Mouse (Mus musculus) heart, postnatal 25 days (tissue): ENCODE data around the gene Slc12a7. TPM values are rescaled to one million over a fixed set of nuclear protein-coding genes. Genes with fewer than 3 reads are reported as not detected.
"Not testable (repeated sequence)": the region's sequence is repeated elsewhere in the genome, so short reads cannot be mapped to it uniquely, and the experiment has no call there.

Experiments used
- DNase-seq: peaks from one replicate; pipeline ENCODE4 v3.0.0; 2022; ENCODE audit warnings: low spot score
- intact Hi-C: fragments of 180-260 bp; cut with DNase I; formaldehyde crosslinking; loops from one replicate; pipeline ENCODE4 v1.15.1; 2025
- total RNA-seq, 2 experiments: library from RNA; stranded (reverse); gene quantifications; 2 replicates each; pipeline ENCODE4 v1.2.3; 2021

Gene Slc12a7
- total RNA-seq, 2 experiments from 2014 or later = 162 to 182 TPM

DNA sequence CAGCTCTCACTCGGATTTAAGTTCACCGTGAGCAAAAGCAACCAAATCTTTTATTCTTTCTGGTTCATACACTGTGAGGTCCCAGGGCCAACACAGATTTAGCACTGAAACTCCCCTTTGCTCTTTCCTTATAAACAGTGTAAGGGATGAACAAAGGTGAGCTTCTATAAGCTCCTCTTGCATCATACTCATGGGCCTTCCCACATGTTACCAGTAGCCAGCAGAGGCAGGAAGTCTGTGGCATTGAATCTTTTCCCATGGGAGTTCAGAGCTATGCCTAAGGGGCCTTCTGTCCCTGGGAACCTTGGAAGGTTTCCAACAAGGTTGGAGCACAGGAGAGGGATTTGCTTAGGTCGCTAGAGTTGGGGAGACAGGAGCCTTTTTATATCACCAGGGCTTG, 20.7 kb upstream of the Slc12a7 start:
- intact Hi-C loops = loop anchor here (5.0 kb wide), 2 partner anchors 65 to 200 kb away; no protein-coding TSS in a partner anchor
- DNase-seq = no peak

DNA sequence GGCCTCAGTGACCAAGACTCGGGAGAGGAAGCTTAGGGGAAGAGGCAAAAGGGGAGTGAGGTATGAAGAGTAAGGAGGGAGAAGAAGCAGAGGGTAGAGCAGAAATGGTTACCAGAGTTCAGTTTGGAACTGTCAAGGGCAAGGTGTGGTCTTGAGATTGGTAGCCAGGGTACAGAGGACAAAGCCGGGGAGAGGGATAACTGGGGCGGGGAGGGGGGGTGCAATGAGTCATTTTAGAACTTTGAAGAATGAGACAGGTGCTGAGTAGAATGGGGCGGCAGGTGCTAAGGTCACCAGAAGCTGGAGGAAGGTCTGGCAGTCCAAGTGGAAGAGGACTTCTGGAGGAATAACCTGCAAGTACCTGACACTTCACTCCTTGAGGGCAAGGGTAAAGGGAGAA, 19.7 kb upstream of the Slc12a7 start:
- intact Hi-C loops = loop anchor here (5.0 kb wide), 2 partner anchors 66 to 201 kb away; no protein-coding TSS in a partner anchor
- no peak for DNase-seq

GRCm38 (mm10) chr13:73714020-73714419, 18.9 kb upstream of the Slc12a7 start:
- no peak for DNase-seq
- intact Hi-C loops = loop anchor here (5.0 kb wide), 2 partner anchors 67 to 202 kb away; no protein-coding TSS in a partner anchor

DNA sequence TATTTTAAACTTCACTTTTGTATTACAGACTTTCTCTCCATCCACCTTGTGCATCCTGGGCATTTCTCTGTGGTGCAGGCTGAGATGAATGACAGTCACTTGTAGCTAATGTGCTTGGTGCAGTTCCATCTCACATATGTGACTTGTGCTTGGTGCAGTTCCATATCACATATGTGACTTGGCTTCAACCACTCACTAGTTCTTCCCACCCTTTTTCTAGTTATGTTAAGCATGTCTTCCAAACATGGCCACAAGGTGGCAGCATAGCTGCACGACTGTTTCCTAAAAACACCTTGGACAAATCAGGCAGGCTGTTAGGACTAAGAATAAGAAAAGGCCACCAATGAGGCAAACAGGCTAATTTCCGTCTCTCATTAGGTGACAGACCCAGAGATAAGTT, 14.7 kb upstream of the Slc12a7 start:
- intact Hi-C loops = loop anchor here (1.0 kb wide), 2 partner anchors 104 to 189 kb away; no protein-coding TSS in a partner anchor
- DNase-seq = no peak

- DNase-seq = no peak
- intact Hi-C loops = loop anchor here (10.0 kb wide), 1 partner anchor 575 kb away; the partner anchor contains the start of gene Ahrr
These were observed 12.7 kb upstream of the Slc12a7 start for GRCm38 (mm10) chr13:73720241-73720640.

DNA sequence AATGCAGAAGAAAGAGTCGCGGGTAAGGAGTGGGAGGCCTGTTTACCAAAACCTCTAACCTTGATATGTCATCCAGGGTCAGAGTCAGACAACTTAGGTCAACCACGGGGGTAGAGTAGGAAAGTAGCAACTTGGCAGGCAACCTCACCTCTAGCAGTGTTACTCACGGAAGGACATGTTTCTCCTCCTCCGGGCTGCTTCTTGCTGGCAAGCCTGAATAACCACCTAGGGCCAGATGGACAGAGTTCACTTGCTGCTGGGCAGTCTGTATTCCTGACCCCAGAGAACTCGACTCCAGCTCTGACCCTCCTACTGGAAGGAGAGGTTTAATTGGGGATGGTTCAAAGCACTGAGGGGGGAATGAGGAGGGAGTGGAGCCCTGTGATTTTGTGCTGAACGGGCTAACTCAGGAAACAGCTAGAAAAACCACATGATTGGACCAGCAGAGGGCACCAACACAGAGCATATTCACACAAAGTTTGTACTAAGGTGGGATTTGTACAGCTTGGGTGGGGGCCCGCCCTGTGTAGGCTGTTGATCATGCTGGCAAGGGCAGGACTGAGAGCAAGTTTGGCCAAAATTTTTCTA, 9.7 kb upstream of the Slc12a7 start:
- intact Hi-C loops = loop anchor here (1.0 to 10.0 kb wide), 2 partner anchors 99 to 572 kb away; partner anchors contain the start of gene Ahrr
- DNase-seq = no peak

DNA sequence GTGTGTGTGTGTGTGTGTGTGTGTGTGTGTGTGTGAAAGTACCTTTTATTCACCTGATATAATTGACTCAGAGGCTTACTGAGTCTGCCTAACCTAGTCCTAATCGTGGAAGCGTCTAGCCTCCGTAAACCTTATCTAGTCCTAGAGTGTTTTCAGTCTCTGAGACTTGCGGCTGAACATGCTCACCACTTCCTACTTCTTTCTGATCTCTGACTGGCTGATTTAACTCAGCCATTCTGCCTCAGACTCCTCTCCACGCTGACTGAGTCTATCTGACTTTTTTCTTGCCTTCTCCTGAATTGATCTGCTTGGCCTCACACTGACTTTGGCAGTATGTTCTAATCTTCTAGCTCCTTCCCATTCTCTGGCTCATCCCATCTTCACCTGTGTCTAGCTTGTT, 7.6 kb upstream of the Slc12a7 start:
- no peak for DNase-seq
- intact Hi-C loops = loop anchor here (10.0 kb wide), 1 partner anchor 569 kb away; the partner anchor contains the start of gene Ahrr

GRCm38 (mm10) chr13:73727621-73728025, 5.3 kb upstream of the Slc12a7 start:
- peak; percentile 49 for DNase-seq
- intact Hi-C loops = loop anchor here (10.0 kb wide), 1 partner anchor 567 kb away; the partner anchor contains the start of gene Ahrr

- DNase-seq = no peak
- intact Hi-C loops = loop anchor here (10.0 kb wide), 1 partner anchor 566 kb away; the partner anchor contains the start of gene Ahrr
These were observed 4.3 kb upstream of the Slc12a7 start for GRCm38 (mm10) chr13:73728633-73729032.

- no peak for DNase-seq
- intact Hi-C loops = loop anchor here (2.0 kb wide), 1 partner anchor 44 kb away; no protein-coding TSS in a partner anchor
These were observed 2.0 kb upstream of the Slc12a7 start for GRCm38 (mm10) chr13:73730913-73731312.

DNA sequence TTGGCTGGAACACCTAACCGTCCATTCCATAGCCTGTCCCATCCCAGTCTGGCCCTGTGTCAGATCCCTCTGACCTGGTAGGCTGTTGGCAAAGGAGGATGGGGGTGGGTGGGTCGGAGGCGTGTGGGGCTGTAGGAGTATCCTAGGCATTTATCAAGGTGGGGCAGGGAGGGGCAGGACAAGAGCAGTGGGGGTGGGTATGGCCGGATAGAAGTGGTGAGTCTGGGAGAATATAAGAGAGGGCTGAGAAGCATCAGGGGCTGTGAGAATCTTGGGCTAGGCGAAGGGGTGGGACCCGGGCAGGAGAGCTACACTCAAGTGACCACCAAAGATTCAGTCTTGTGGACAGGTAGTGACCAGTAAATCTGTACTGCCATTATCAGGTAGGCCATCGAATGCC, 659 bp upstream of the Slc12a7 start:
- intact Hi-C loops = no loop called here
- no peak for DNase-seq

DNA sequence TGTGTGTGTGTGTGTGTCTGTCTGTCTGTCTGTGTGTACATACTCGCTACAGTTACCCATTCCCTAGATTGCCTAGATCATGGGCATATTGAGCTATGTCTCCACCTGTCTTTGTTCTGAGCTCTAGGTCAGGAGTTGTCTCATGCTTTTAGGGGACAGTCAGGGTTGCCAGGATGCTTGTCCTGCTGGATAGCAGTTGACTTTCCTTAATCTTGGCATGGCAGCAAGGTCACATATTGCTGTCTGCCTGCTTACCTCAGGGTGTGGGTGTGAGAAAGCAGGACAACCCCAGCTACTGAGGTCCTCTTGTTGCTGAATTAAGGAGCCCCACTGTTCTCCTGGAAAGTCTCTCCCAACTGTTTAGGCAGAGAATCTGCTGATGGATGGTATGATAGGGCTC, 1.5 kb downstream of the Slc12a7 start:
- DNase-seq = no peak

GRCm38 (mm10) chr13:73735270-73735669, 2.4 kb downstream of the Slc12a7 start:
- DNase-seq = no peak
- intact Hi-C loops = loop anchor here (2.0 kb wide), 1 partner anchor 18 kb away; no protein-coding TSS in a partner anchor

More for the DNA sequence above, 1.5 kb downstream of the Slc12a7 start:
- intact Hi-C loops = loop anchor here (2.0 kb wide), 1 partner anchor 18 kb away; no protein-coding TSS in a partner anchor

- no peak for DNase-seq
- intact Hi-C loops = loop anchor here (2.0 kb wide), 1 partner anchor 17 kb away; no protein-coding TSS in a partner anchor
These were observed 3.0 kb downstream of the Slc12a7 start for GRCm38 (mm10) chr13:73735928-73736327.

DNA sequence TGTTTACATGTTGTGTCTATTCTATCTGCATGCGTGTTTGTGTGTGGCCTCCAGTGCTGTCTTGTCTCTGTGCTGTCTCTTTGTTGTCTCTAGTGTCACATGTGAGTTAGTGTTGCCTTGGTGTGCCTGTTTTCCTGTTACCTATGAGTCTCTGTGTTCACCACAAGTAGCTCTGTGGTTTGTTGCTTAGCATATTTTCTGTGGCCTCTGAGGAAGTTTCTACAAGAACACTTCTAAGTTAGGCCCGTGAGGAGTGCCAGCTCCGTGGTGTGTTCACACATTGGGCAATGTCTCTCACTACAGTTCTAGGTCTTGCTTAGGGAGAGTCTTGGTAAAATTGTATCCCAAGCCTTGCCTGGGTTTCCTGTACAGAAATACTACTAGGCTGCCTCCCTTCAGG, 4.0 kb downstream of the Slc12a7 start:
- no peak for DNase-seq
- intact Hi-C loops = no loop called here

GRCm38 (mm10) chr13:73740399-73740944, 7.6 kb downstream of the Slc12a7 start:
- intact Hi-C loops, DNase-seq: not testable (repeated sequence)

DNA sequence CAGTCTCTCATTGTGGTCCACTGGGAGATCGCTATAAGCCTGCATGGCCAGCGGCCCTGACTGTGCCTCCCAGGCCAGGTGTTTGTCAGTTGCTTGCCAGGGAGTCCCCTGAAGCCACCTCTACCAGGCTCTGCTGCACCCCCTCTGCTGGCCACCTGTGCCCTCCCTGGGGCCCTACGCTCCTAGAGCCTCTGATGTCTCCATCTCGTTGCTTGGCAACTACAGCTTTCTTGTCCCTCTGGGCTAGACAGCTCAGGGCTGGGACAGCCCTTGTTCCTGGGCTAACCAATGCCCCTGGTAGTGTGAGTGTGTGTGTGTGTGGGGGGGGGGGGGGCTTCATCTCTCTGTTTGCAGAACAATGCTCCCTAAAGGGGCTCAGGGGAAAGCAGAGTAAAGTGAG, 10.1 kb downstream of the Slc12a7 start:
- DNase-seq = no peak
- intact Hi-C loops = no loop called here

DNA sequence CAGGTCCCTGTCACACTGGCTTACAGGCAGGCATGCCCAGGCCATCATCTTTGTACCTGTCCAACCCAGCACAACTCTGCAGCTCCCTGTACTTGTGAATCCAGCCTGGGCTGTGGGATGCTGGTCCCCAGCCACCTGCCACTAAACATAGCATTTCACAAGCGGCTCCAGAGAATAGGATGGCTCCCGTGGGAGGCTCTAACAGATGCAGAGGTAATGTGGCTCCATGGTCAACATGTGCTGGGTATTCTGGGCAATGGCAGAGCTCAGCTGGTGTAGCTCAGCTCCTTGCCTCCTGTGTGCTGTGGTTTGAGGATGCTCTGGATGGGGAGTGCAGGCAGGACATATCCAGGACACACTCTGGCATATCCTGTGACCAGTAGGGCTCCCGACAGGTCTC, 10.8 kb downstream of the Slc12a7 start:
- intact Hi-C loops = no loop called here
- DNase-seq = no peak

DNA sequence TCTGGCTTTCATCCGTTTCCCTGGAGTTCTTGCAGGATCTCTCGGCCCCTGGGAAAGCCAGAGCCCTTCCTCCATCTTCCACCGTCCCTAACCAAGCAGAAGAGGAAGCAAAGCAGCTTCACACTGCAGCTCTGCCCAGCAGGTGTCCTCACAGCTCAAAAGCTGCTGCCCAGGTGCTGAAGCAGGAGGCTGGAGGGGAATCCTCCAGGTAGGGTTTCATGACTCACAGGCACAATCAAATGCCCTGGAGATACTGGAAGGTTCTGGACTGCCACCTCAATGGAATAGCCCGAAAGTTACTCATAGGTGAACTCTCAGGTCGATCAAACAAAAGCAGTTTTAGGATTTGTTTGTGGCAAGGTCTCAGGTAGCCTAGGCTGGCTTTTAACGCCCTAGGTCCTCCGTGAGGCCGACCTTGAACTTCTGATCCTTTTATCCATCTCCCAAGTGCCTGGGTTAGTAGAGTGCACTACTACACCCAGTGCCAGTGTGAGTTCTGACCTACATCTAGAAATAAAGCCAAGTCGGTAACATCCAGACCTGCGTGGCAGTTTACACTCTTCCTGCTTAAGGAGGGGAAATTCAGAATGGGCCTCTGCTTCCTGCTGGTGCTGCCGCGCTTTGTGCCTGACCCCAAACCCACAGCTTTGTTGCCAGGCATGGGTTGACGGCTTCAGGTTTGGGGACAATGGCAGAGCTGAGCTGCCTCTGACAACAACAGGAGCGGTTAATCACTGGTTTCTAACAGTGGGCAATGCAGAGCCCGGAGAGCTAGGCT, 16.0 kb downstream of the Slc12a7 start:
- intact Hi-C loops = no loop called here
- DNase-seq = no peak

GRCm38 (mm10) chr13:73750435-73750834, 17.5 kb downstream of the Slc12a7 start:
- no peak for DNase-seq
- intact Hi-C loops = no loop called here
